Mouse (Mus musculus) cerebellum, adult 9-11 months (tissue): ENCODE measurements around the gene Tubd1.

Experiments used
- DNase-seq: peaks from one replicate; pipeline ENCODE4 v3.0.0; 2022

The Tubd1 gene

GRCm38 (mm10) chr11:86584898-86585597, 40.3 kb downstream of the Tubd1 start:
- DNase-seq = no peak

- no peak for DNase-seq
Observed at GRCm38 (mm10) chr11:86585598-86585984, 40.8 kb downstream of the Tubd1 start.

- no peak for DNase-seq
Observed at GRCm38 (mm10) chr11:86586177-86586867, 41.5 kb downstream of the Tubd1 start.

- no peak for DNase-seq
Observed at GRCm38 (mm10) chr11:86586868-86587792, 42.3 kb downstream of the Tubd1 start.

GRCm38 (mm10) chr11:86587830-86588229, 43.0 kb downstream of the Tubd1 start:
- no peak for DNase-seq

- no peak for DNase-seq
Observed at GRCm38 (mm10) chr11:86588583-86589298, 44.0 kb downstream of the Tubd1 start.

- no peak for DNase-seq
Observed at GRCm38 (mm10) chr11:86590066-86590465, 45.3 kb downstream of the Tubd1 start.

GRCm38 (mm10) chr11:86590579-86590978, 45.8 kb downstream of the Tubd1 start:
- DNase-seq = no peak

- no peak for DNase-seq
Observed at GRCm38 (mm10) chr11:86591301-86591845, 46.6 kb downstream of the Tubd1 start.

GRCm38 (mm10) chr11:86591931-86592616, 47.3 kb downstream of the Tubd1 start:
- no peak for DNase-seq

GRCm38 (mm10) chr11:86592993-86593392, 48.2 kb downstream of the Tubd1 start:
- no peak for DNase-seq

GRCm38 (mm10) chr11:86593443-86593842, 48.7 kb downstream of the Tubd1 start:
- no peak for DNase-seq

- DNase-seq = no peak
Observed at GRCm38 (mm10) chr11:86594188-86594876, 49.5 kb downstream of the Tubd1 start.

GRCm38 (mm10) chr11:86595366-86595765, 50.6 kb downstream of the Tubd1 start:
- DNase-seq = no peak

- no peak for DNase-seq
Observed at GRCm38 (mm10) chr11:86596187-86596960, 51.6 kb downstream of the Tubd1 start.

- DNase-seq = no peak
Observed at GRCm38 (mm10) chr11:86596976-86597375, 52.2 kb downstream of the Tubd1 start.

- no peak for DNase-seq
Observed at GRCm38 (mm10) chr11:86598154-86598553, 53.4 kb downstream of the Tubd1 start.

- no peak for DNase-seq
Observed at GRCm38 (mm10) chr11:86598572-86598971, 53.8 kb downstream of the Tubd1 start.

- no peak for DNase-seq
Observed at GRCm38 (mm10) chr11:86599378-86600208, 54.8 kb downstream of the Tubd1 start.

GRCm38 (mm10) chr11:86600209-86600557, 55.4 kb downstream of the Tubd1 start:
- DNase-seq = no peak
